Comparison of ENCODE assay signal across 30 mouse cellular contexts in the genomic region with DNA sequence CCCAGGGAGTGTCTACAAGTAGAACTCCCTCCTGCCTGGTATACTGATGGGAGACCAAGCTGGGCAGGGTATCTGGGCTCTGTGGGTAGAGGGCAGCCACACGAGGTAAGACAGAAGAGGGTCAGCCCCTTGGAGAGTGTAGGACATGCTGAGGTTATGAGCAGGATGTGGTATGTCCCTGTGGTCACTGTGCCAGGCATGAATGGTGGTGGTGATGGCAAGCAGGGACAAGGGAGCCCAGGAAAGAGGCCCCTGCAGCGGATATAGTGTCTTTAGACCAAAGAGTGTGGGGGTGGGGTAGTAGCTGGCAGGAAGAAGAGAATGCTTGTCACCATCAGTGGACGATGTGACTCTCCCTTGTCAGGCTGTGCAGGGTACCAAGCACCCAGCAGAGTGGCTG. TPM values are rescaled to one million over a fixed set of nuclear protein-coding genes. Genes with fewer than 3 reads are reported as not detected.
A peak's percentile ranks its signal among the peaks of the same experiment; 100 is the strongest.
DNase-seq lines count a peak whose midpoint lies in the region; ATAC-seq and TF ChIP-seq lines count a peak whose summit lies in the region.
"Had no signal": no experiment of that assay in that cellular context is flagged by ENCODE, and none has a peak within 500 bp of the region (broad histone marks: within the 10 kb centered on the region; RNA-seq: fewer than 3 reads in every experiment).

No protein-coding gene starts in this region.

- ATAC-seq in common myeloid progenitor, adult 5-6 weeks (replicated peaks; ENCODE audit: low read depth, poor library complexity, severe bottlenecking) = peak; percentile 71
- peak; percentile 24 for ATAC-seq in megakaryocyte, adult 5-6 weeks (ENCODE audit: poor library complexity, severe bottlenecking)
- ATAC-seq: forebrain, embryonic 14.5 days; forebrain, postnatal 0 days; hindbrain, postnatal 0 days; inflammation-experienced regulatory T-cells, adult 6 months had no signal

- TF ChIP-seq POLR2A in testis, adult 2 months (IDR thresholded peaks at IDR 0.05; ENCODE audit: control insufficient read depth, low read depth, low read length) = 0 out of 2 replicates have a peak, but pooled peaks have one; percentile 32

- DNase-seq in testis, postnatal 10 days (ENCODE audit: low spot score) = no peak
- DNase-seq in natural killer cell, adult 2 months (ENCODE audit: low spot score in 2 of 2) = peak; percentile 43 to 65
- no peak for DNase-seq in ovary, adult 18-20 months (ENCODE audit: low spot score)
- DNase-seq in thymus, postnatal 36 days = no peak
- no peak for DNase-seq in thymus, postnatal 14 days
- DNase-seq: adrenal gland, adult 2 months; adrenal gland, postnatal 25 days; cerebellum, adult 11-12 months; cerebellum, adult 8-10 months; cerebellum, postnatal 10 days; forebrain, postnatal 0 days; gastrocnemius, adult 2 months; gastrocnemius, postnatal 14 days; heart, adult 18-20 months; heart, postnatal 10 days; heart, postnatal 36 days had no signal

- H3K27ac ChIP-seq in testis, adult 2 months (ENCODE audit: control insufficient read depth, insufficient read depth, low read depth, low read length) = no peak overlapping the region
- H3K27ac ChIP-seq: embryonic facial prominence, embryonic 12.5 days; embryonic facial prominence, embryonic 15.5 days; gastrocnemius, adult 2 months; heart, embryonic 15.5 days; hindbrain, embryonic 14.5 days; hindbrain, postnatal 0 days had no signal

- no peaks in the 10 kb centered on the region for H3K36me3 ChIP-seq in testis, adult 2 months (ENCODE audit: control insufficient read depth, insufficient read depth, low read length)
- H3K36me3 ChIP-seq: embryonic facial prominence, embryonic 12.5 days; embryonic facial prominence, embryonic 15.5 days; G1E; heart, embryonic 12.5 days; heart, embryonic 15.5 days had no signal

- H3K4me1 ChIP-seq in testis, adult 2 months (ENCODE audit: control insufficient read depth, insufficient read depth, low read length) = peaks cover 7% of the 10 kb centered on the region
- H3K4me1 ChIP-seq: embryonic facial prominence, embryonic 12.5 days; embryonic facial prominence, embryonic 15.5 days; heart, embryonic 12.5 days; heart, embryonic 15.5 days had no signal

- no peak for TF ChIP-seq CTCF in testis, adult 2 months (IDR thresholded peaks at IDR 0.05; ENCODE audit: control insufficient read depth, insufficient read depth, insufficient replicate concordance, low read depth, low read length)

- H3K27me3 ChIP-seq in testis, adult 2 months (ENCODE audit: control insufficient read depth, insufficient read depth, low read length) = no peaks in the 10 kb centered on the region
- H3K27me3 ChIP-seq: embryonic facial prominence, embryonic 15.5 days; heart, embryonic 15.5 days had no signal

- no peak overlapping the region for H3K4me3 ChIP-seq in testis, adult 2 months (ENCODE audit: control insufficient read depth, low read depth, low read length)
- H3K4me3 ChIP-seq: embryonic facial prominence, embryonic 12.5 days; embryonic facial prominence, embryonic 15.5 days; gastrocnemius, adult 2 months; heart, embryonic 12.5 days; heart, embryonic 15.5 days had no signal

RNA-seq across cellular contexts. Expression of a gene that starts 16.3 kb away (rescaled TPM):
- polyA plus RNA-seq in testis, adult 2 months (2012; rRNA removed) = 590 and 599 TPM in 2 replicates
- not detected in 2 replicates for total RNA-seq in common myeloid progenitor, adult 5-6 weeks (2017)
- not detected in 2 replicates for total RNA-seq in megakaryocyte, adult 5-6 weeks (2015)
- not detected in 2 replicates for total RNA-seq in megakaryocyte, adult 5-6 weeks (2017)
- total RNA-seq: adrenal gland, adult 2 months; adrenal gland, postnatal 25 days; G1E; gastrocnemius, adult 2 months; gastrocnemius, postnatal 14 days; gastrocnemius, postnatal 4 days; heart, adult 18-20 months; heart, postnatal 10 days; heart, postnatal 36 days had no signal
- polyA plus RNA-seq: adrenal gland, adult 2 months; embryonic facial prominence, embryonic 12.5 days; forebrain, embryonic 11.5 days; G1E; heart, embryonic 12.5 days; hindbrain, embryonic 14.5 days; inflammation-experienced regulatory T-cells, adult 6 months had no signal

RNA-seq across cellular contexts. Expression of a gene that starts 40.5 kb away (rescaled TPM):
- 10.3 and 13.1 TPM in 2 replicates for polyA plus RNA-seq in testis, adult 2 months (2012; rRNA removed)
- 26.1 and 42.9 TPM in 2 replicates for total RNA-seq in common myeloid progenitor, adult 5-6 weeks (2017)
- 78.2 and 85.2 TPM in 2 replicates for total RNA-seq in megakaryocyte, adult 5-6 weeks (2015)
- 66.9 and 67.6 TPM in 2 replicates for total RNA-seq in megakaryocyte, adult 5-6 weeks (2017)
- polyA plus RNA-seq: G1E had no signal

Comparison
In these comparisons a context has a peak if more than half of its experiments do, and no peak if none do; other contexts are left out.
1. DNase-seq: peak in natural killer cell, adult 2 months (2 of 2); none in testis, postnatal 10 days (single experiment), ovary, adult 18-20 months (single experiment), thymus, postnatal 36 days (0 of 2) and thymus, postnatal 14 days (single experiment).